Mouse (Mus musculus) stomach, embryonic 14.5 days (tissue): ENCODE measurements around the gene Spata48. TPM values are rescaled to one million over a fixed set of nuclear protein-coding genes. Genes with fewer than 3 reads are reported as not detected.

Experiments
- ATAC-seq: fragments of 200-750 bp; cut with Nextera tagmentation; 2 replicates; pipeline ENCODE4 v1.8.0; 2017; ENCODE audit warnings: low read depth, moderate TSS enrichment; ENCODE audit not compliant: insufficient number of reproducible peaks, insufficient read depth, low FRiP score
- H3K27ac ChIP-seq: fragments of 300-500 bp; sonication (generic); 2 replicates; pipeline ENCODE4 v1.5.1; 2014; ENCODE audit warnings: mild to moderate bottlenecking, low read length, moderate library complexity, mixed read lengths
- H3K27me3 ChIP-seq: fragments of 300-500 bp; sonication (generic); 2 replicates; pipeline ENCODE4 v1.6.1; 2014; ENCODE audit warnings: low read length, control low read depth, mixed read lengths; ENCODE audit not compliant: control insufficient read depth, insufficient read depth
- H3K36me3 ChIP-seq: fragments of 300-500 bp; sonication (generic); 2 replicates; pipeline ENCODE4 v1.6.1; 2014; ENCODE audit warnings: mild to moderate bottlenecking, control low read depth, low read length, moderate library complexity, mixed read lengths; ENCODE audit not compliant: control insufficient read depth, insufficient read depth
- H3K4me1 ChIP-seq: fragments of 300-500 bp; sonication (generic); 2 replicates; pipeline ENCODE4 v1.6.1; 2014; ENCODE audit warnings: low read length, control low read depth, mixed read lengths; ENCODE audit not compliant: control insufficient read depth, insufficient read depth
- H3K4me2 ChIP-seq: fragments of 300-500 bp; sonication (generic); replicated peaks from 2 replicates; pipeline ENCODE4 v1.6.1; 2014; ENCODE audit warnings: low read depth, low read length, control low read depth
- H3K4me3 ChIP-seq: fragments of 300-500 bp; sonication (generic); 2 replicates; pipeline ENCODE4 v1.5.1; 2014; ENCODE audit warnings: low read depth, low read length, control low read depth
- H3K9ac ChIP-seq: fragments of 300-500 bp; sonication (generic); replicated peaks from 2 replicates; pipeline ENCODE4 v1.6.1; 2014; ENCODE audit warnings: low read depth, mild to moderate bottlenecking, control low read depth, low read length, moderate library complexity, mixed read lengths
- H3K9me3 ChIP-seq: fragments of 300-500 bp; sonication (generic); 2 replicates; pipeline ENCODE4 v1.6.1; 2016; ENCODE audit warnings: low read depth, low read length, control low read depth; ENCODE audit not compliant: control insufficient read depth
- WGBS: fragments of 180-500 bp; shearing (Covaris S2); extraction: QIAGEN DNeasy Blood & Tissue Kit; methylation state at CpG from one replicate; pipeline ENCODE4 v1.1.7; 2014; 5-methylcytosine and 5-hydroxymethylcytosine counted together
- polyA plus RNA-seq: library from polyadenylated mRNA; unstranded; fragments of >200 nt; fragmentation: Nextera tagmentation; extraction: Ambion mirVana; gene quantifications from 2 replicates; pipeline ENCODE4 v1.2.1, GENCODE M21; 2014

The Spata48 gene
- polyA plus RNA-seq, 1 experiment from 2014 or later: 2.3 TPM

GRCm38 (mm10) chr11:11547597-11548240 is 85.8 kb downstream of the Spata48 start:
- no peaks in the 10 kb centered on the region for H3K9me3 ChIP-seq
- no peaks in the 10 kb centered on the region for H3K36me3 ChIP-seq
- WGBS: 59% methylated on average over 7 of the region's 7 CpGs
- H3K9ac ChIP-seq: no peak overlapping the region
- H3K27ac ChIP-seq: no peak overlapping the region
- no peak overlapping the region for H3K4me2 ChIP-seq
- no peaks in the 10 kb centered on the region for H3K27me3 ChIP-seq
- no peak for ATAC-seq
- no peaks in the 10 kb centered on the region for H3K4me1 ChIP-seq
- no peak overlapping the region for H3K4me3 ChIP-seq

- no peak overlapping the region for H3K4me2 ChIP-seq
- 78% methylated on average over 8 of the region's 8 CpGs for WGBS
- H3K4me1 ChIP-seq: no peaks in the 10 kb centered on the region
- no peaks in the 10 kb centered on the region for H3K9me3 ChIP-seq
- no peaks in the 10 kb centered on the region for H3K27me3 ChIP-seq
- H3K36me3 ChIP-seq: no peaks in the 10 kb centered on the region
- no peak overlapping the region for H3K4me3 ChIP-seq
- no peak overlapping the region for H3K27ac ChIP-seq
- no peak for ATAC-seq
- H3K9ac ChIP-seq: no peak overlapping the region
Observed at GRCm38 (mm10) chr11:11555563-11555962, 93.7 kb downstream of the Spata48 start.

- no peaks in the 10 kb centered on the region for H3K9me3 ChIP-seq
- WGBS: 90% methylated on average over 1 of the region's 1 CpGs
Observed at GRCm38 (mm10) chr11:11556186-11556585, 94.3 kb downstream of the Spata48 start.

GRCm38 (mm10) chr11:11557173-11557967 is 95.5 kb downstream of the Spata48 start:
- H3K4me3 ChIP-seq: no peak overlapping the region
- no peaks in the 10 kb centered on the region for H3K27me3 ChIP-seq
- no peak overlapping the region for H3K4me2 ChIP-seq
- no peak for ATAC-seq
- WGBS: 39% methylated on average over 11 of the region's 11 CpGs
- no peak overlapping the region for H3K9ac ChIP-seq
- H3K4me1 ChIP-seq: no peaks in the 10 kb centered on the region
- no peaks in the 10 kb centered on the region for H3K9me3 ChIP-seq
- no peaks in the 10 kb centered on the region for H3K36me3 ChIP-seq
- H3K27ac ChIP-seq: no peak overlapping the region

More at GRCm38 (mm10) chr11:11556186-11556585, 94.3 kb downstream of the Spata48 start:
- no peak for ATAC-seq
- Histone ChIP-seq H3K4me3 (no peak overlapping the region), H3K27me3 (no peaks in the 10 kb centered on the region), H3K4me1 (no peaks in the 10 kb centered on the region), H3K36me3 (no peaks in the 10 kb centered on the region), H3K9ac (no peak overlapping the region), H3K27ac (no peak overlapping the region), H3K4me2 (no peak overlapping the region)

- Histone ChIP-seq H3K4me2 (no peak overlapping the region), H3K27ac (no peak overlapping the region), H3K36me3 (no peaks in the 10 kb centered on the region), H3K27me3 (no peaks in the 10 kb centered on the region), H3K9me3 (no peaks in the 10 kb centered on the region), H3K4me1 (no peaks in the 10 kb centered on the region), H3K9ac (no peak overlapping the region), H3K4me3 (no peak overlapping the region)
- ATAC-seq: no peak
- WGBS: 83% methylated on average over 3 of the region's 3 CpGs
Observed at GRCm38 (mm10) chr11:11558662-11559061, 96.8 kb downstream of the Spata48 start.

- no peaks in the 10 kb centered on the region for H3K36me3 ChIP-seq
- ATAC-seq: no peak
- no peaks in the 10 kb centered on the region for H3K4me1 ChIP-seq
- no peak overlapping the region for H3K4me2 ChIP-seq
- 80% methylated on average over 7 of the region's 7 CpGs for WGBS
- H3K9ac ChIP-seq: no peak overlapping the region
- no peaks in the 10 kb centered on the region for H3K9me3 ChIP-seq
- no peak overlapping the region for H3K27ac ChIP-seq
- no peaks in the 10 kb centered on the region for H3K27me3 ChIP-seq
- H3K4me3 ChIP-seq: no peak overlapping the region
Observed at GRCm38 (mm10) chr11:11559099-11559686, 97.3 kb downstream of the Spata48 start.

- Histone ChIP-seq H3K4me1 (no peaks in the 10 kb centered on the region), H3K27ac (no peak overlapping the region), H3K4me3 (no peak overlapping the region), H3K9ac (no peak overlapping the region), H3K27me3 (no peaks in the 10 kb centered on the region), H3K9me3 (no peaks in the 10 kb centered on the region), H3K4me2 (no peak overlapping the region), H3K36me3 (no peaks in the 10 kb centered on the region)
- 86% methylated on average over 6 of the region's 6 CpGs for WGBS
- no peak for ATAC-seq
Observed at GRCm38 (mm10) chr11:11561118-11561517, 99.2 kb downstream of the Spata48 start.

GRCm38 (mm10) chr11:11564266-11565044 is 102.6 kb downstream of the Spata48 start:
- WGBS: 75% methylated on average over 7 of the region's 7 CpGs
- Histone ChIP-seq H3K4me2 (no peak overlapping the region), H3K4me1 (no peaks in the 10 kb centered on the region), H3K9ac (no peak overlapping the region), H3K4me3 (no peak overlapping the region), H3K27me3 (no peaks in the 10 kb centered on the region), H3K36me3 (no peaks in the 10 kb centered on the region), H3K9me3 (no peaks in the 10 kb centered on the region), H3K27ac (no peak overlapping the region)
- ATAC-seq: no peak
